Mouse (Mus musculus) stomach, embryonic 15.5 days (tissue): ENCODE results near the gene Gm14406. TPM values are rescaled to one million over a fixed set of nuclear protein-coding genes. Genes with fewer than 3 reads are reported as not detected.

Experiments used
- polyA plus RNA-seq: library from polyadenylated mRNA; unstranded; fragments of >200 nt; fragmentation: Nextera tagmentation; extraction: Ambion mirVana; gene quantifications from 2 replicates; pipeline ENCODE4 v1.2.1, GENCODE M21; 2015

Gene Gm14406
- polyA plus RNA-seq, 1 experiment from 2014 or later: not detected

Other genes starting within 250 kb of the Gm14406 start
- 7.9 and 8.9 TPM in 2 replicates for gene Gm14418, start 179.9 kb downstream of the Gm14406 start, polyA plus RNA-seq
- gene Zfp970, start 113.5 kb downstream of the Gm14406 start, polyA plus RNA-seq: 14.4 and 14.8 TPM in 2 replicates
- gene Gm14403, start 80.0 kb downstream of the Gm14406 start, polyA plus RNA-seq: 5.7 and 6.1 TPM in 2 replicates
- gene Gm14322, start 181.1 kb upstream of the Gm14406 start, polyA plus RNA-seq: 6.7 and 7.7 TPM in 2 replicates